11 mouse cellular contexts compared by ENCODE assay signal in genomic region chr10:8428787-8429778, GRCm38 (mm10).
DNase-seq lines count a peak whose midpoint lies in the region; ATAC-seq and TF ChIP-seq lines count a peak whose summit lies in the region.
"Had no signal": no experiment of that assay in that cellular context is flagged by ENCODE, and none has a peak within 500 bp of the region (broad histone marks: within the 10 kb centered on the region; RNA-seq: fewer than 3 reads in every experiment).

No protein-coding gene starts in this region.

- peak; percentile 51; the same call in 1 of the 2 replicates for ATAC-seq in hindbrain, embryonic 16.5 days
- no peak for ATAC-seq in hindbrain, embryonic 13.5 days (ENCODE audit: low FRiP score)
- 0 out of 2 replicates have a peak, but pooled peaks have one; percentile 52 for ATAC-seq in midbrain, embryonic 12.5 days (ENCODE audit: low FRiP score, low read depth)
- ATAC-seq in liver, postnatal 0 days: no peak
- ATAC-seq: liver, embryonic 12.5 days had no signal

- no peak for TF ChIP-seq CTCF in liver, postnatal 0 days (IDR thresholded peaks at IDR 0.05; ENCODE audit: low read depth)

- DNase-seq in cerebellum, adult 11-12 months: peak; percentile 81
- DNase-seq in cerebellum, adult 9-11 months: peak; percentile 82
- no peak for DNase-seq in adipocyte (ENCODE audit: low spot score)
- DNase-seq in liver, postnatal 0 days: no peak
- DNase-seq in thymus, postnatal 14 days: no peak
- DNase-seq: gastrocnemius, postnatal 14 days; lung, postnatal 4 days had no signal

- no peaks in the 10 kb centered on the region for H3K36me3 ChIP-seq in hindbrain, embryonic 16.5 days (ENCODE audit: control insufficient read depth, insufficient read depth, low read length)
- no peaks in the 10 kb centered on the region for H3K36me3 ChIP-seq in hindbrain, embryonic 13.5 days
- no peaks in the 10 kb centered on the region for H3K36me3 ChIP-seq in midbrain, embryonic 12.5 days
- no peaks in the 10 kb centered on the region for H3K36me3 ChIP-seq in liver, postnatal 0 days (replicated peaks; ENCODE audit: insufficient read depth, low read length)
- H3K36me3 ChIP-seq: liver, embryonic 12.5 days had no signal

- H3K27me3 ChIP-seq in hindbrain, embryonic 16.5 days (replicated peaks; ENCODE audit: control insufficient read depth, insufficient read depth, low read length): no peaks in the 10 kb centered on the region
- no peaks in the 10 kb centered on the region for H3K27me3 ChIP-seq in hindbrain, embryonic 13.5 days
- no peaks in the 10 kb centered on the region for H3K27me3 ChIP-seq in midbrain, embryonic 12.5 days
- no peaks in the 10 kb centered on the region for H3K27me3 ChIP-seq in liver, postnatal 0 days (ENCODE audit: insufficient read depth, low read length)
- H3K27me3 ChIP-seq: liver, embryonic 12.5 days had no signal

- no peak overlapping the region for H3K9ac ChIP-seq in hindbrain, embryonic 16.5 days (ENCODE audit: low read depth, low read length)
- no peak overlapping the region for H3K9ac ChIP-seq in hindbrain, embryonic 13.5 days
- H3K9ac ChIP-seq in midbrain, embryonic 12.5 days (replicated peaks): no peak overlapping the region
- H3K9ac ChIP-seq in liver, postnatal 0 days (replicated peaks): no peak overlapping the region
- H3K9ac ChIP-seq: liver, embryonic 12.5 days had no signal

- WGBS in hindbrain, embryonic 16.5 days: 66% methylated on average over 13 of the region's 13 CpGs
- WGBS in hindbrain, embryonic 13.5 days: 74% methylated on average over 13 of the region's 13 CpGs
- 78% methylated on average over 13 of the region's 13 CpGs for WGBS in midbrain, embryonic 12.5 days
- 76% methylated on average over 13 of the region's 13 CpGs for WGBS in liver, postnatal 0 days (ENCODE audit: insufficient replicate concordance)

- H3K4me2 ChIP-seq in hindbrain, embryonic 16.5 days (ENCODE audit: low read length): no peak overlapping the region
- no peak overlapping the region for H3K4me2 ChIP-seq in hindbrain, embryonic 13.5 days
- no peak overlapping the region for H3K4me2 ChIP-seq in midbrain, embryonic 12.5 days (replicated peaks)
- H3K4me2 ChIP-seq in liver, postnatal 0 days (ENCODE audit: low read depth, low read length): no peak overlapping the region
- H3K4me2 ChIP-seq: liver, embryonic 12.5 days had no signal

- H3K4me1 ChIP-seq in hindbrain, embryonic 16.5 days (ENCODE audit: control insufficient read depth, insufficient read depth, low read depth, low read length): peaks cover 7% of the 10 kb centered on the region
- peaks cover 7% of the 10 kb centered on the region; the same call in 1 of the 2 replicates for H3K4me1 ChIP-seq in hindbrain, embryonic 13.5 days (replicated peaks)
- H3K4me1 ChIP-seq in midbrain, embryonic 12.5 days: peaks cover 12% of the 10 kb centered on the region; the same call in 1 of the 2 replicates
- no peaks in the 10 kb centered on the region for H3K4me1 ChIP-seq in liver, postnatal 0 days (ENCODE audit: insufficient read depth)
- H3K4me1 ChIP-seq: liver, embryonic 12.5 days had no signal

- H3K4me3 ChIP-seq in hindbrain, embryonic 16.5 days (ENCODE audit: low read length): no peak overlapping the region
- H3K4me3 ChIP-seq in hindbrain, embryonic 13.5 days: no peak overlapping the region
- no peak overlapping the region for H3K4me3 ChIP-seq in midbrain, embryonic 12.5 days
- H3K4me3 ChIP-seq in liver, postnatal 0 days (ENCODE audit: low read depth, low read length): no peak overlapping the region
- H3K4me3 ChIP-seq: liver, embryonic 12.5 days had no signal

- H3K9me3 ChIP-seq in hindbrain, embryonic 16.5 days (ENCODE audit: control insufficient read depth, low read length): no peaks in the 10 kb centered on the region
- H3K9me3 ChIP-seq in hindbrain, embryonic 13.5 days: no peaks in the 10 kb centered on the region
- H3K9me3 ChIP-seq in midbrain, embryonic 12.5 days: no peaks in the 10 kb centered on the region
- no peaks in the 10 kb centered on the region for H3K9me3 ChIP-seq in liver, postnatal 0 days (ENCODE audit: low read length)
- H3K9me3 ChIP-seq: liver, embryonic 12.5 days had no signal

- no peak overlapping the region for H3K27ac ChIP-seq in hindbrain, embryonic 16.5 days (ENCODE audit: low read depth, low read length)
- H3K27ac ChIP-seq in hindbrain, embryonic 13.5 days: no peak overlapping the region
- H3K27ac ChIP-seq in midbrain, embryonic 12.5 days (replicated peaks): 0 out of 2 replicates have a peak overlapping the region, but pooled peaks have one; percentile 20
- H3K27ac ChIP-seq in liver, postnatal 0 days (ENCODE audit: low read depth): no peak overlapping the region
- H3K27ac ChIP-seq: liver, embryonic 12.5 days had no signal

- TF ChIP-seq EP300 in liver, postnatal 0 days (IDR thresholded peaks at IDR 0.05; ENCODE audit: low read depth): no peak

Comparison
In these comparisons a context has a peak if more than half of its experiments do, and no peak if none do; other contexts are left out.
1. ATAC-seq: peak in hindbrain, embryonic 16.5 days (single experiment) and midbrain, embryonic 12.5 days (single experiment); none in hindbrain, embryonic 13.5 days (single experiment) and liver, postnatal 0 days (single experiment).
2. DNase-seq: peak in cerebellum, adult 11-12 months (single experiment) and cerebellum, adult 9-11 months (single experiment); none in adipocyte (single experiment), liver, postnatal 0 days (single experiment) and thymus, postnatal 14 days (single experiment).